Mouse (Mus musculus) bone marrow macrophage, adult 2 months (primary cell): ENCODE measurements around the gene Mrpl58. TPM values are rescaled to one million over a fixed set of nuclear protein-coding genes. Genes with fewer than 3 reads are reported as not detected.

Experiments used
- H3K27ac ChIP-seq: 2 replicates; pipeline ENCODE4 v1.5.1; 2012; ENCODE audit warnings: low read depth, low read length; ENCODE audit not compliant: insufficient read depth
- H3K4me1 ChIP-seq: 2 replicates; pipeline ENCODE4 v1.6.1; 2012; ENCODE audit warnings: low read length; ENCODE audit not compliant: control insufficient read depth, insufficient read depth
- H3K4me3 ChIP-seq: 2 replicates; pipeline ENCODE4 v1.5.1; 2012; ENCODE audit warnings: mild to moderate bottlenecking, low read length, moderate library complexity; ENCODE audit not compliant: insufficient read depth
- CTCF ChIP-seq: IDR thresholded peaks from 2 replicates; pipeline ENCODE4 v1.5.1; 2012; ENCODE audit warnings: low read depth, mild to moderate bottlenecking, low read length, moderate library complexity
- POLR2A ChIP-seq: IDR thresholded peaks from 2 replicates; pipeline ENCODE4 v1.6.1; 2012; ENCODE audit warnings: mild to moderate bottlenecking, low read depth, low read length, borderline replicate concordance
- polyA plus RNA-seq: library from polyadenylated mRNA; stranded (reverse); fragments of >200 nt; gene quantifications from 2 replicates; pipeline ENCODE4 v1.2.4, GENCODE M21; 2012; ENCODE audit not compliant: missing spikeins, insufficient read depth, insufficient read length

Gene Mrpl58
- polyA plus RNA-seq: 38.2 and 49.0 TPM in 2 replicates

- Histone ChIP-seq H3K27ac (peak within 1 kb of the TSS; percentile 66), H3K4me3 (peak within 1 kb of the TSS; percentile 85), H3K4me1 (peaks cover 8% of the 10 kb centered on the region)
- TF ChIP-seq POLR2A (no peak), CTCF (no peak)
These were observed at the start of gene Mrpl58 for GRCm38 (mm10) chr11:115403338-115404124. Mrpl58 (plus strand) TSS chr11:115403752.

GRCm38 (mm10) chr11:115354183-115354582 is 49.4 kb upstream of the Mrpl58 start:
- Histone ChIP-seq H3K4me1 (peaks cover 3% of the 10 kb centered on the region), H3K4me3 (no peak overlapping the region), H3K27ac (no peak overlapping the region)
- TF ChIP-seq POLR2A: no peak
- TF ChIP-seq CTCF: peak; percentile 71

- no peak for TF ChIP-seq CTCF
- no peak for TF ChIP-seq POLR2A
- no peak overlapping the region for H3K27ac ChIP-seq
- H3K4me1 ChIP-seq: peaks cover 2% of the 10 kb centered on the region; the same call in 1 of the 2 replicates
- H3K4me3 ChIP-seq: no peak overlapping the region
These were observed 45.1 kb upstream of the Mrpl58 start for GRCm38 (mm10) chr11:115358468-115358867.

- H3K4me3 ChIP-seq: no peak overlapping the region
- no peak for TF ChIP-seq POLR2A
- TF ChIP-seq CTCF: no peak
These were observed 44.3 kb upstream of the Mrpl58 start for GRCm38 (mm10) chr11:115359293-115359692.

GRCm38 (mm10) chr11:115359726-115360125 is 43.8 kb upstream of the Mrpl58 start:
- H3K27ac ChIP-seq: no peak overlapping the region
- TF ChIP-seq CTCF: peak; percentile 13; the same call in 1 of the 2 replicates
- TF ChIP-seq POLR2A: no peak
- H3K4me1 ChIP-seq: 0 out of 2 replicates have a peak, but pooled peaks cover 2% of the 10 kb centered on the region
- no peak overlapping the region for H3K4me3 ChIP-seq

More at GRCm38 (mm10) chr11:115359293-115359692, 44.3 kb upstream of the Mrpl58 start:
- Histone ChIP-seq H3K27ac (no peak overlapping the region), H3K4me1 (0 out of 2 replicates have a peak, but pooled peaks cover 2% of the 10 kb centered on the region)

GRCm38 (mm10) chr11:115364136-115364535 is 39.4 kb upstream of the Mrpl58 start:
- H3K4me3 ChIP-seq: no peak overlapping the region
- TF ChIP-seq POLR2A (no peak), CTCF (no peak)
- no peak overlapping the region for H3K27ac ChIP-seq
- H3K4me1 ChIP-seq: peaks cover 3% of the 10 kb centered on the region; the same call in 1 of the 2 replicates

GRCm38 (mm10) chr11:115366039-115366705 is 37.4 kb upstream of the Mrpl58 start:
- H3K27ac ChIP-seq: no peak overlapping the region
- TF ChIP-seq POLR2A (no peak), CTCF (no peak)
- peaks cover 2% of the 10 kb centered on the region; the same call in 1 of the 2 replicates for H3K4me1 ChIP-seq
- no peak overlapping the region for H3K4me3 ChIP-seq

DNA sequence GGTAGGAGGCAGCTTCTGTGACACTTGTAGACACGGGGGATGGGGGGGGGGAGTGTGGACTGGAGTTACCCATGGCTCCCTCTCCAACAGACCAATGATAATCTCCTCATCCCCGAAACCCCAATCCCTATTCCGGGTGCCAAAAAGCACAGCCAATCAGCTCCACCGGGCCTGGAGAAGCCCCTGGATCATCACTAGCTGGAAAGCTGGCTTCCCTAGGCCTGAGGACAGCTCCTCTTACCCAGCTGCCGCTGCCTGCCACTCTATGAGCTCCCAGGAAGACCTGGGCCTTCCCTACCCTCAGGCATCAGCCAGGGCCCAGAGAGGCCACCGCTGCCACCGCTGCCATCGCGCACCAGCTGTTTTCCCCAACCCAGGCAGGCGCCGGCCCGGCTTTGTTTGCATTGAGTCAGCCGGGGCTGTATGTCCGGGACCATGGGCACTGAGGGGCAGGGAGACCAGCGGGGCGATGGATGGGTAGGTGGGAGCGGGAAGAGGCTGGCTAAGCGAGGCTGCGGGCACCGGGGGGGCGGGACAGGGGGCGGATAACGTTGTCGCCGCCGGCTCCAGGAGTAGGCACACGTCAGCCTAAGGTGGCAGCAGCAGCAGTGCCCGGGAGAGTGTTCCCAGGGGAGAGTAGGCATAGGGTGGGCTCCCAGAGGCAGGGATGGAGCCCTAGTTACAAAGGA is 36.7 kb upstream of the Mrpl58 start:
- no peak overlapping the region for H3K27ac ChIP-seq

GRCm38 (mm10) chr11:115367395-115367944 is 36.1 kb upstream of the Mrpl58 start, which contains the start of gene Hid1:
Hid1 (minus strand) TSS chr11:115367756.
- peak within 1 kb of the TSS; percentile 55 for H3K4me3 ChIP-seq
- no peak within 1 kb of the TSS for H3K27ac ChIP-seq
- TF ChIP-seq CTCF: no peak
- no peak for TF ChIP-seq POLR2A
- H3K4me1 ChIP-seq: peaks cover 2% of the 10 kb centered on the region; the same call in 1 of the 2 replicates

More for the DNA sequence above, 36.7 kb upstream of the Mrpl58 start:
- Histone ChIP-seq H3K4me3 (peak overlapping the region; percentile 55), H3K4me1 (peaks cover 2% of the 10 kb centered on the region; the same call in 1 of the 2 replicates)
- TF ChIP-seq CTCF (no peak), POLR2A (no peak)
